7 mouse cellular contexts compared by ENCODE assay signal in genomic region chr9:101034448-101035098, GRCm38 (mm10). TPM values are rescaled to one million over a fixed set of nuclear protein-coding genes. Genes with fewer than 3 reads are reported as not detected.
A peak's percentile ranks its signal among the peaks of the same experiment; 100 is the strongest.
DNase-seq lines count a peak whose midpoint lies in the region; ATAC-seq and TF ChIP-seq lines count a peak whose summit lies in the region.

Pccb (minus strand) TSS chr9:101034898.

- whole genome bisulfite sequencing in intestine, postnatal 0 days, result under 1% methylated on average over 61 of the region's 61 CpGs
- under 1% methylated on average over 58 of the region's 61 CpGs for WGBS in midbrain, embryonic 12.5 days
- WGBS in small intestine, adult 2 months, result under 1% methylated on average over 61 of the region's 61 CpGs

- H3K27ac ChIP-seq in intestine, postnatal 0 days (ENCODE audit: low read depth, low read length), result peak within 1 kb of the TSS; percentile 92
- peak within 1 kb of the TSS; percentile 96 for H3K27ac ChIP-seq in midbrain, embryonic 12.5 days (replicated peaks)
- H3K27ac ChIP-seq in small intestine, adult 2 months (ENCODE audit: insufficient read depth, low read depth, low read length), result peak within 1 kb of the TSS; percentile 96

- no peaks in the 10 kb centered on the region for H3K9me3 ChIP-seq in intestine, postnatal 0 days (ENCODE audit: control insufficient read depth)
- no peaks in the 10 kb centered on the region for H3K9me3 ChIP-seq in midbrain, embryonic 12.5 days

- H3K27me3 ChIP-seq in intestine, postnatal 0 days (replicated peaks; ENCODE audit: control insufficient read depth, insufficient read depth, low read length), result no peaks in the 10 kb centered on the region
- no peaks in the 10 kb centered on the region for H3K27me3 ChIP-seq in midbrain, embryonic 12.5 days
- no peaks in the 10 kb centered on the region for H3K27me3 ChIP-seq in small intestine, adult 2 months (ENCODE audit: control insufficient read depth, insufficient read depth, low read length)

- peak within 1 kb of the TSS; percentile 78 for H3K4me2 ChIP-seq in intestine, postnatal 0 days (replicated peaks; ENCODE audit: low read depth)
- H3K4me2 ChIP-seq in midbrain, embryonic 12.5 days (replicated peaks), result peak within 1 kb of the TSS; percentile 57

- TF ChIP-seq POLR2A in small intestine, adult 2 months (IDR thresholded peaks at IDR 0.05; ENCODE audit: low read depth, low read length), result peak; percentile 90

- peak; percentile 99 for ATAC-seq in intestine, postnatal 0 days
- peak; percentile 100 for ATAC-seq in midbrain, embryonic 12.5 days (ENCODE audit: low FRiP score, low read depth)

- intact Hi-C loops in left cerebral cortex, postnatal 4 days (cut with DNase I), result loop anchor here (10.0 kb wide), 1 partner anchor 390 kb away; no protein-coding TSS in a partner anchor

- H3K9ac ChIP-seq in intestine, postnatal 0 days (ENCODE audit: low read depth, low read length), result peak within 1 kb of the TSS; percentile 70
- peak within 1 kb of the TSS; percentile 69 for H3K9ac ChIP-seq in midbrain, embryonic 12.5 days (replicated peaks)

- peak within 1 kb of the TSS; percentile 61 for H3K4me3 ChIP-seq in intestine, postnatal 0 days (ENCODE audit: low read depth, low read length)
- peak within 1 kb of the TSS; percentile 67 for H3K4me3 ChIP-seq in midbrain, embryonic 12.5 days
- H3K4me3 ChIP-seq in small intestine, adult 2 months (ENCODE audit: low read depth, low read length), result peak within 1 kb of the TSS; percentile 76

- TF ChIP-seq CTCF in intestine, postnatal 0 days (IDR thresholded peaks at IDR 0.05; ENCODE audit: low read depth), result peak; percentile 50
- no peak for TF ChIP-seq CTCF in small intestine, adult 2 months (IDR thresholded peaks at IDR 0.05; ENCODE audit: extremely low read depth, insufficient read length, insufficient replicate concordance, low read depth, low read length)

- H3K4me1 ChIP-seq in intestine, postnatal 0 days (replicated peaks; ENCODE audit: control insufficient read depth, insufficient read depth, low read length), result peaks cover 5% of the 10 kb centered on the region; the same call in 1 of the 2 replicates
- peaks cover 9% of the 10 kb centered on the region; the same call in 1 of the 2 replicates for H3K4me1 ChIP-seq in midbrain, embryonic 12.5 days
- no peaks in the 10 kb centered on the region; the same call in 1 of the 2 replicates for H3K4me1 ChIP-seq in small intestine, adult 2 months (ENCODE audit: control insufficient read depth, insufficient read depth, insufficient read length, low read length)

- peak; percentile 93 for DNase-seq in adrenal gland, adult 8-10 months
- peak; percentile 93 for DNase-seq in embryo, embryonic 9.5 days (ENCODE audit: extremely low spot score)
- DNase-seq in gonadal fat pad, adult 2 months (ENCODE audit: low read depth), result no peak
- peak; percentile 98 for DNase-seq in left cerebral cortex, postnatal 4 days

- no peaks in the 10 kb centered on the region for H3K36me3 ChIP-seq in intestine, postnatal 0 days (ENCODE audit: control insufficient read depth, insufficient read depth)
- no peaks in the 10 kb centered on the region for H3K36me3 ChIP-seq in midbrain, embryonic 12.5 days
- no peaks in the 10 kb centered on the region for H3K36me3 ChIP-seq in small intestine, adult 2 months (ENCODE audit: control insufficient read depth, insufficient read depth, low read length)

RNA-seq across cellular contexts. Expression of gene Pccb, which starts in this region (rescaled TPM):
- total RNA-seq in adrenal gland, adult 8-10 months (2022), result 100 to 1,000 TPM in 2 of 4 experiments, 10 to 100 TPM in 2; 83.5 to 171 (median 127) TPM
- polyA plus RNA-seq in gonadal fat pad, adult 2 months (2012; rRNA removed), result 136 and 150 TPM in 2 replicates
- polyA plus RNA-seq in intestine, postnatal 0 days (2015; fragmentation: Nextera tagmentation; extraction: Ambion mirVana), result 30.4 and 31.2 TPM in 2 replicates
- 10 to 100 TPM; 45.6 to 46.9 TPM for total RNA-seq in left cerebral cortex, postnatal 4 days (2021)
- polyA plus RNA-seq in midbrain, embryonic 12.5 days (2016; fragmentation: Nextera tagmentation; extraction: Ambion mirVana), result 16.9 and 19.1 TPM in 2 replicates
- polyA plus RNA-seq in small intestine, adult 2 months (2012; rRNA removed), result 41.9 and 60.1 TPM in 2 replicates
